Mouse (Mus musculus): ENCODE measurements around the gene Ephb1.
A peak's percentile ranks its signal among the peaks of the same experiment; 100 is the strongest.

The Ephb1 gene

GRCm38 (mm10) chr9:101972314-101972713 is 382.2 kb downstream of the Ephb1 start:
- DNase-seq = no peak

GRCm38 (mm10) chr9:101971806-101972205 is 382.7 kb downstream of the Ephb1 start:
- no peak for DNase-seq

- peak; percentile 12 for DNase-seq
Measured at GRCm38 (mm10) chr9:101956228-101956627, 398.3 kb downstream of the Ephb1 start.

- no peak for DNase-seq
Measured at GRCm38 (mm10) chr9:101954529-101954928, 400.0 kb downstream of the Ephb1 start.

GRCm38 (mm10) chr9:101950101-101950500 is 404.4 kb downstream of the Ephb1 start:
- DNase-seq = no peak

GRCm38 (mm10) chr9:101945814-101946213 is 408.7 kb downstream of the Ephb1 start:
- DNase-seq = no peak

GRCm38 (mm10) chr9:101945326-101945725 is 409.2 kb downstream of the Ephb1 start:
- DNase-seq = no peak

GRCm38 (mm10) chr9:101942058-101942669 is 412.3 kb downstream of the Ephb1 start:
- DNase-seq = no peak

- no peak for DNase-seq
Measured at GRCm38 (mm10) chr9:101940182-101940581, 414.3 kb downstream of the Ephb1 start.

GRCm38 (mm10) chr9:101939006-101939405 is 415.5 kb downstream of the Ephb1 start:
- DNase-seq = no peak

- no peak for DNase-seq
Measured at GRCm38 (mm10) chr9:101938066-101938465, 416.4 kb downstream of the Ephb1 start.

GRCm38 (mm10) chr9:101934887-101935286 is 419.6 kb downstream of the Ephb1 start:
- no peak for DNase-seq

GRCm38 (mm10) chr9:101933946-101934573 is 420.4 kb downstream of the Ephb1 start:
- no peak for DNase-seq

- DNase-seq = no peak
Measured at GRCm38 (mm10) chr9:101924829-101925228, 429.7 kb downstream of the Ephb1 start.

- DNase-seq = no peak
Measured at GRCm38 (mm10) chr9:101922846-101923245, 431.6 kb downstream of the Ephb1 start.

- DNase-seq = no peak
Measured at GRCm38 (mm10) chr9:101919324-101919723, 435.2 kb downstream of the Ephb1 start.

- no peak for DNase-seq
Measured at GRCm38 (mm10) chr9:101918771-101919170, 435.7 kb downstream of the Ephb1 start.

- DNase-seq = no peak
Measured at GRCm38 (mm10) chr9:101915082-101915481, 439.4 kb downstream of the Ephb1 start.

GRCm38 (mm10) chr9:101911176-101911866 is 443.2 kb downstream of the Ephb1 start:
- DNase-seq = no peak

GRCm38 (mm10) chr9:101909491-101909890 is 445.0 kb downstream of the Ephb1 start:
- no peak for DNase-seq

GRCm38 (mm10) chr9:101908849-101909248 is 445.6 kb downstream of the Ephb1 start:
- DNase-seq = no peak

- DNase-seq = no peak
Measured at GRCm38 (mm10) chr9:101907747-101908255, 446.7 kb downstream of the Ephb1 start.

GRCm38 (mm10) chr9:101903406-101903805 is 451.1 kb downstream of the Ephb1 start:
- no peak for DNase-seq

GRCm38 (mm10) chr9:101897851-101898250 is 456.6 kb downstream of the Ephb1 start:
- DNase-seq = no peak
